9 mouse cellular contexts compared by ENCODE assay signal in the genomic region with DNA sequence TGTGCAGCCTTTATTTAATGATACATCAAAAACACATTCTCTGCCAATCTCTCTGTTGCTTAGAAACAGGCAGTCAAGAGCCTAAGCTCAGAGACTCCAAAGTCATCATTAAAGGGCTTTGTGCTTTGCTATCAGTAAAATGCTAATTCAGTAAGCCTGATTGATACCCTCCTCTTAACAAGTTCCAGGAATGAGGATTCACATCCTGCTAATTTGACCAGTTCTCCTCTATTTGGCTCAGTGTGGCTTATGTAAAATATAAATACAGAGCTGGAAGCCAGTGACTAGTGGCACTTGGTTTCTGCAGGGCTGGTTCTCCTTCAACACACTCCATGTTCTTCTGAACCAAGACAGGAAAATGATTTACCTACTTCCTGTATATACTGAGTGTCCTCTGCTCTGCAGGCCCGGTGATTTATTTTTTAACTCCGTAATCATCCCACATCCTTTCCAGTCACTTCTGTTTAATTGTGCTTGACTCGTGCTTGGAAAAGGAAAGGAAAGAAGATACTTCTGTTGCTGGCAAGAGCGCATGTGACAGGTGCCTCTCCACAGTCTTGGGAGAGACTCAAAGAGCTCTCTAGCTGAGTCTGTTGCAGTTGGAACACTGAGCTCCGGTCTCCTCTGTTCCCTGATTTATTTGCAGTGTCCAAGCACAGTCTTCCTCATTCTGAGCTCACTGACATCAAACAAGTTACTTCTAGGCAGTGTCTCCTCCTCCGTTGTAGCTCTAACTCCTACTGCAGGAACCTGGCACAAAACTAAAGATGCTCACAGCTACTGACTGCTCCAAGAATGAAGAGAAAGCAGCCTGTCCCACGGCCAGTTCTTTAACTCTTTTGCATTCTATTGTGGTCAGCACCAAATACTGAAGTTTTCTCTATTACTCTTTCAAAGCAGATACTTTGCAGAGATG.
DNase-seq lines count a peak whose midpoint lies in the region; ATAC-seq lines count a peak whose summit lies in the region.
"Had no signal": no experiment of that assay in that cellular context is flagged by ENCODE, and none has a peak within 500 bp of the region (broad histone marks: within the 10 kb centered on the region; RNA-seq: fewer than 3 reads in every experiment).

No protein-coding gene starts in this region.

- no peak overlapping the region for H3K4me3 ChIP-seq in hindbrain, embryonic 11.5 days (ENCODE audit: low read depth, low read length)
- no peak overlapping the region for H3K4me3 ChIP-seq in hindbrain, embryonic 10.5 days

- no peak overlapping the region for H3K9ac ChIP-seq in hindbrain, embryonic 11.5 days (ENCODE audit: low read depth, low read length)

- H3K36me3 ChIP-seq in hindbrain, embryonic 11.5 days (ENCODE audit: control insufficient read depth, insufficient read depth, low read length): no peaks in the 10 kb centered on the region
- H3K36me3 ChIP-seq in hindbrain, embryonic 10.5 days: no peaks in the 10 kb centered on the region

- H3K27me3 ChIP-seq in hindbrain, embryonic 11.5 days (ENCODE audit: control insufficient read depth, insufficient read depth, low read length): no peaks in the 10 kb centered on the region
- no peaks in the 10 kb centered on the region for H3K27me3 ChIP-seq in hindbrain, embryonic 10.5 days (ENCODE audit: insufficient read depth, poor library complexity, severe bottlenecking)
- H3K27me3 ChIP-seq: Patski had no signal

- H3K4me2 ChIP-seq in hindbrain, embryonic 11.5 days (replicated peaks; ENCODE audit: low read depth, low read length): no peak overlapping the region

- DNase-seq in hindbrain, embryonic 11.5 days (ENCODE audit: low spot score): no peak
- no peak for DNase-seq in hindbrain, embryonic 10.5 days (ENCODE audit: low spot score)
- peak; percentile 65 for DNase-seq in brain, adult 2 months (ENCODE audit: low read depth, low spot score)
- DNase-seq in cerebellum, postnatal 36 days: peak; percentile 31 to 61
- peak; percentile 53 for DNase-seq in left cerebral cortex, postnatal 4 days
- DNase-seq in thymus, adult 18-20 months: no peak
- no peak for DNase-seq in adrenal gland, adult 18-20 months (ENCODE audit: low spot score in 2 of 2)
- DNase-seq in c-Kit-positive CD71-positive TER-119-positive erythroid progenitor cells, embryonic 14.5 days (ENCODE audit: low spot score): no peak

- H3K27ac ChIP-seq in hindbrain, embryonic 11.5 days (ENCODE audit: low read depth, low read length): no peak overlapping the region
- no peak overlapping the region for H3K27ac ChIP-seq in hindbrain, embryonic 10.5 days

- no peaks in the 10 kb centered on the region for H3K9me3 ChIP-seq in hindbrain, embryonic 11.5 days (ENCODE audit: control insufficient read depth, low read length)
- no peaks in the 10 kb centered on the region for H3K9me3 ChIP-seq in hindbrain, embryonic 10.5 days

- H3K4me1 ChIP-seq in hindbrain, embryonic 11.5 days (replicated peaks; ENCODE audit: control insufficient read depth, insufficient read depth, low read length): no peaks in the 10 kb centered on the region; the same call in 1 of the 2 replicates
- peaks cover 18% of the 10 kb centered on the region for H3K4me1 ChIP-seq in hindbrain, embryonic 10.5 days (replicated peaks)

- WGBS in hindbrain, embryonic 11.5 days: 78% methylated on average over 7 of the region's 7 CpGs
- WGBS in hindbrain, embryonic 10.5 days: 79% methylated on average over 7 of the region's 7 CpGs

- intact Hi-C loops in left cerebral cortex, postnatal 4 days (cut with DNase I): no loop called here

- ATAC-seq in hindbrain, embryonic 11.5 days (ENCODE audit: low FRiP score): peak; percentile 56
- ATAC-seq: Patski had no signal

Comparison
In these comparisons a context has a peak if more than half of its experiments do, and no peak if none do; other contexts are left out.
1. DNase-seq: peak in brain, adult 2 months (single experiment), cerebellum, postnatal 36 days (2 of 2) and left cerebral cortex, postnatal 4 days (single experiment); none in hindbrain, embryonic 11.5 days (single experiment), hindbrain, embryonic 10.5 days (single experiment), thymus, adult 18-20 months (0 of 2), adrenal gland, adult 18-20 months (0 of 2) and c-Kit-positive CD71-positive TER-119-positive erythroid progenitor cells, embryonic 14.5 days (single experiment).